Mouse (Mus musculus): Measurements from ENCODE around the gene Lhpp. TPM values are rescaled to one million over a fixed set of nuclear protein-coding genes. Genes with fewer than 3 reads are reported as not detected.

The Lhpp gene
- total RNA-seq, 2 experiments from 2014 or later: 37.9 to 38.6 TPM

DNA sequence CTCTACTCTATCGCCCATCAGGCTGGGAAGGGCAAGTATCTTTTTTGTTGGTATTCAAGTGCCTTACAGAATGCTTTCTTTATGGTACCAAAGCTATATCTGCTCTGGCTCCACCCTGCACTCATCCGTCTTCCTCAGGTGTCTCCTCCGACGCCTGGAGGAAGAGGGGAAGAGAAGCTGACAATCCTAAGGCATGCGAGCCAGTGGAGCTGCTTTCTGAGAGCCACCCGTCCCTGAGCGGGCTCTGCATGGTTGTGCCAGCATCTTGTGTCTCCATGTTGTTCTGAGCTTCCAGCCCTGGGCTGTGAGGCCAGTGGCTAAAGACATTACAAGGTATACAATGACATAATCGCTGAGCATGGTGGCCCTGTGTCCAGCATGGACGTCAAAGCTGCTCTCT lies 123.8 kb downstream of the Lhpp start:
- DNase-seq (ENCODE audit: low spot score in 2 of 2): no peak

DNA sequence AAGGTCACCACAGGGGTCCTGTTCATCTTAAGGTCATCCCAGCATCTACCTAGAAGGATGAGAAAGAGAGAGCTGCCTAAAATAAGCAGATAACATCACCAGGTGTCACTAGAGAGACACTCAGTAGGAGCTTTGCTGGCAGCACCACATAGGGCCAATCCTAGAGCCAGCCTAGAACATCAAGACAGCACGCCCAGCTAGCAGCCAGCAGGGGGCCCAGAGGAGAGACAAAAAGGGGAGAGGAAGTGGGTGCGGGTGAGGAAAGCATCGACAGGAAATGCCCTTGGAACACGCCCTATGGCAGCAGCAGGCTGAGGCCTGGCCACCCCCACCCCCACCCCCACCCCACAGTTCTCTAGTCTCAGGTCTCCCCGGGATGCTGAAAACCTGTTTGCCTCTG lies 124.7 kb downstream of the Lhpp start:
- no peak for DNase-seq (ENCODE audit: low spot score in 2 of 2)

DNA sequence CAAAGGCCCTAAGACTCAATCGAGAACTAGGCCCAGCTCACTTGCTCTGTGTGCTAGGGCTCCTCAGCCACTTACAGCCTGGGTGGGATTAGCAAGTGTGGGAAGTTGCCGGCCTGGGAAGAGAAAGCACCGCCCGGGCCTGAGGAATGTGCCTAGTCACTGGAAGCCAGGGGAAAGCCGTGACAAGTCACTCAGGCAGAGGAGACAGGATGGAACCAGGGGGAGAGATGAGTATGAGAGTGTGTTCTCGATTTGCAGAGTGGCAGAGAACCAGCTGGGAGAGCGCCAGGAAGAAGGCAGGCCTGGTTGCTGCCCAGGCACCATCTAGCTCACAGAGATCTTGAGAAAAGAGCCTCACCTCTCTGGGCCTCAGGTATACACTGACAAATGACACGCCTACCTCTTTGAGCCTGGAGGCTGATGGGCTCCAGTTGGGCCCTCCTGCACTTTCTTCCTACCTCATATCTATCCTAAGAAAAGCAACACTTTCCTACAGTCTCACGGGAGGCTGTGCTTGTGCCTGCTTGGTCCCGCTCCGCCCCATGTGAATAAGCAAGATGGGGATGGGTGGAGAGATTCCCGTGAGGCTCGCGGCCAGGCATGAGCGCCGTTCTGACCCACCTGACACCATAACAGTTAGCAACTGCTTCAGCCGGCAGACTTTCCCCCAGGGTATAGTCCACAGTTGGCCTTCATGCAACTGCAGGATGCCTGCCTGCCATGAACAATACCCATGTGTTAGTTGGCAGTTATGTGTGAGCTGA lies 125.8 kb downstream of the Lhpp start:
- peak in 1 of 2 experiments; percentile 47 for DNase-seq (ENCODE audit: low spot score in 2 of 2)

DNA sequence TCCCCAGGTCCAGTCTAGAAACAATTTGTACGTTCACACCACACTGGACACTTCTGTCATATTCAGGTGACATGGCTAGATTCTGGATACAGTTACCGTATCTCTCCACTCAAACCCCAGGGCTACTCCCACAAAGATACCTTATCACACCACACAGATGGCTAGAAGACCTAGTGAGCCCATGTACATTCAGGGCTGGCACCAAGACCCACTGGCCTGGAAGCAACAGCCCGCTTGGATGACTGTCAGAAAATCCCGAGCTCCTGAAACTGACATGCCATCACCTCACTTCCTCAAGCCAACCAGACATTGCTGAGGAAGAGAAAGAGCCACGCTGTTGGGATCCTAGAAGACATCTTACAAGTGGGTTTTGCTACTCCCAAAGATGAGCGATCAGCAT lies 128.4 kb downstream of the Lhpp start:
- no peak for DNase-seq (ENCODE audit: low spot score in 2 of 2)

DNA sequence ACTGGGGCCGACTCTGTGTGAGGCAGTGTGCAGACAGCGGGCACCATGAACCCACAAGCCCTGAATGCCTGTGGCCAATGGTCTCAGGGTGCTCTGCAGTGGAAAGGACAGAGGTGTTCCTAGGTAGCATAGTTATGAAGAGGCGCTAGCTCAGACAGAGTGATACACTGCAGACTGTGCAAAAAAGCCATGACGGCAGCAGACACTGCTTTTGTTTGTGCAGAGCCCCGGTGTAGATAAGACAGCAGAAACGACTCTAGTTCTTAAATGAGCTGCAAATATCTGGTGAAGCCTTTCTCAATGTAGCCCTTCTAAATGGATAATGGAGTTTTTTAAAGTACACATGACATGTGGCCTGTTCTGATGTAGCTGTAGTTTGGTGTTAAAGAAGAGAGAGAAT lies 129.4 kb downstream of the Lhpp start:
- DNase-seq (ENCODE audit: low spot score in 2 of 2): no peak

DNA sequence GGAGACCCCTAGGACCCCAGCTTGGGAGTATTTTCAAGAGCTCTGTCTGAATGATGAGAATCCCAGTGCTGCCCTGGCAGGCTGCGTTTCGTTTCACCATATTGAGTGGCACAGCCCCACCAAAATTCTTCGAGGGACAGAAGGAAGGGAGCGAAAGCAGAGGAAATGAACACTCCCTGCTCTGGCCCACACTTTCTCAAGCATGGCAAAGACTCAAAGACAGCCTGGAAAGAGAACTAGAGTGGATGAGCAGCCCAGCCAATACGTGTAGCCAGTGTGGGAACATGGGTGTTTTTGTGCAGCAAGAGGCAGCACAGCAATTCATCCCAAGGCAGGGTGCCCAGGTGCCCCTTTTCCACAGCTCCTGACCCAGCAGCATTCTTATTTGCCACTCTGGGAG lies 132.5 kb downstream of the Lhpp start:
- no peak for DNase-seq (ENCODE audit: low spot score in 2 of 2)

DNA sequence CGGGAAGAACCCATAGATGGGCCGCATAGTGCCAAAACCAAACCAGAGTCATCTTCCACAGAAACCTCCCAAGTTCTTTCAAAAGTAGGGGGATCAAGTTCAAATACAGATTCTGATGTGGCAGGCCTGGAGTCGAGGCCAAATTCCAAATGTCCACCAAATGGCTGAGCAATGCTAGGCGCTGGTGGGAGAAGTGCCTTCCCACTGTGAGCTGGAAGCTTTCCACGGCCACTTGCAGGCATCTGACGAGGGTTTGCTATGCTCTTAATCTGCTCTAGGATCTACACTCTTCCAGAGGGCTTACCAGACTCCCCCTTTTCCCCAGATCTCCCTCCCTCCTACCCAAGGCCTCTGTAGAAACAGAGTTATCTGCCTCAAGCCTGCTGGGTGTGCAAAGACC lies 136.7 kb downstream of the Lhpp start:
- no peak for DNase-seq (ENCODE audit: low spot score in 2 of 2)

DNA sequence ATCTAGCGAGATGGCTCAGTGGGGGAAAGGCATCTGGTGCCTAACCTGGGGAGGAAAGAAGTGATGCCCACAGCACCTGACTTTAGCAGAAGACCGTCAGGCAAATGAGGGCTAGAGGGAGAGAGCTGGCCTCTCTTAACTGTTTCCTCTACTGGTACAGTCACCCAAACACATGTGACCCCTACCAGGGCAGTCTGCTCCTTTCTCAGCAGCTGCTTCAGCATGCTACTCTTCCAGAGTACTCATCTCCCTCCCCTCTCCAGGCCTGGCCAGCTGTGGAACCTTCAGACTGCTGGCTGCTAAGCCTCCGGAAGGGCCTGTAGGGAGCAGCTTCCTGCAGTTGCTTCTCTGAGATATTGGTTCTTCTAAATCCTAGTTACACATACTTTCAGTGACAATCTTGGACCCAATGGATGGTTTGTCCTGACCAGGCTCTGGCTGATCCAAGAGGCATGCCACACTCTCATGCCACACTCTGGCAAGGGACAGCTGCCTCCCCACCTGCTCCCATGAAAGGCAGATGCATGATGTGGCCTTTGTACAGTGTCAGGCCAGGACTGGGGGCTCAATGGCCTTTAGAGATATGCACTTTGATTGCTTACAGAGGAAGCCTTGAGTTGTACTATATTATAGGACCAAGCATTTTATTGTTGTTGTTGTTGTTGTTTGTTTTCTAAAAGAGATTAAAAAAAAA lies 137.8 kb downstream of the Lhpp start:
- DNase-seq (ENCODE audit: low spot score in 2 of 2): no peak

DNA sequence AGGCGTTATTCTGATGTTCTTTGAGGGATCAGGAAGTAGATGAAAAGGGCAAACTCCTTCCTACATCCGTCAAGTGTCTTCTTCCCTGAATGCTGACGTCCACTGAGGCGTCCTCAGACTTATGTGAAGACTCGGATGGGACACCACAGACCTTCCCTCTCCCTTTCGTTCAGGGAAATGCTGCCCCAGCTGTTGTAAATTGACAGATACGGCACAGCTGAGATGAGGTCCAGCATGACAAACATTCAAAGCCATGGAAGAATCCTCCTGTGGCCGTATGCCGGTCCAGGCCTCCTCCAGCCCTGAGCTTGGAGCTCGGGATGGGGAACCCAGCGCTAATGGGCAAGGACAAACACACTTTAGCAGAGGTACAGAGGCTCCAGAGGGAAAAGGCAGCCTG lies 139.1 kb downstream of the Lhpp start:
- no peak for DNase-seq (ENCODE audit: low spot score in 2 of 2)

DNA sequence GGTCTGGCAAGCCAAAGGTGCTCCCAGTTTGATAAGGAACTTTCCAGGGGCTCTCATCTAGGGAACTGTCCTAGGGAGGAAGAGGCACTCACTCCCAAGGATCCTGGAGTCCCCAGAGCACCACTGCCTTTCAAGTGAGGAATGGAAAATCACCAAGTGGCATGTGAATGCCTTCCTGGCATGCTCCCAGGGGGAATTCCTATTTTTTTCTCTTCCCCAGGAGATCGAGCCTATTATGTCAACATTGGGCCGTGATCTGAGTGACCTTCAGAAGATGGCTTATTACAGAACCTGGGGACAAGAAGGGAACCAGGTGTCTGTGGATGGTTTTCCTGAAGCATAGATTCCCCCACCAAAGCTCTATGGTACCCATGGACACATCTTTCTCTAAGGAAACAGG lies 141.3 kb downstream of the Lhpp start:
- DNase-seq (ENCODE audit: low spot score in 2 of 2): no peak

DNA sequence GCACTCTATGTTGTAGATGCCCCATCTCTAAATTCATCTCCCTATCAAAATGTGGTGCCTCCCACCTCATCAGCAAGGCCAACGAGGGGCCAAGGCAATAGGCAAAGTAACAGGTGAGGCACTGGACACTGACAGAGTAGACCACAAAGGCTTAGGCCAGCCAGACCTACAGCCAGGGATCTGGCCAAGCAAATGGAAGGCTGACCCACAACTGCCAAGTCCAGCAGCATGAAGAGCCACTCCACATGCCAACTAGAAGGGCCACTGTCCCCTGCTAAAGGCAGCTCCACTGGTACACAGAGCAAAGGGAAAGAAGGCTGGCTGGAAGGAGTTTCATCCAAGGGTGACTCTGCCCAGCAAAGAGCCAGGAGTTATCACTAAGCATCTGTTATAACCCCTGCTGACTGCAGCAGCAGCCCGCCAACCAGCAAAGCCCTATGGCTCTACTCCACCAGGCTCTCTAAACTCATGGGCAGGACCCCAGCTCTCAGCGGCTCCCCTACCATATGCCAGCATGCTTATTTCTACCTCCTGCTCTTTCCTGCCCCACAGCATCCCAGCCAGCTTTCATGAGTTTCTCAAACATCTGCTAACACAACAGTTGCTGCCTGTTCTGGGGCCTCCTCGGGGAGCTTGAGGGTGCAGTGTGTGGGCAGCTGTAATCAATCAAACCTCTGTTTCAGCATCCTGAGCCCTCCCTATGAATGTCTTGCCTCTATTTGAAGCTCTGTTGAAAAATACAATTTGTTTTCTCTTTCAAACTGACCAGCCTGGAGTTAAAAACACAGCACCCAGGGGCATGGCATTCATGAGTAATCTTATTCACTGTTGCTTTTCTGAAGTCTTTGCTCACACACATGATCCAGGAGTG lies 143.3 kb downstream of the Lhpp start:
- peak in 1 of 2 experiments; percentile 36 for DNase-seq (ENCODE audit: low spot score in 2 of 2)

DNA sequence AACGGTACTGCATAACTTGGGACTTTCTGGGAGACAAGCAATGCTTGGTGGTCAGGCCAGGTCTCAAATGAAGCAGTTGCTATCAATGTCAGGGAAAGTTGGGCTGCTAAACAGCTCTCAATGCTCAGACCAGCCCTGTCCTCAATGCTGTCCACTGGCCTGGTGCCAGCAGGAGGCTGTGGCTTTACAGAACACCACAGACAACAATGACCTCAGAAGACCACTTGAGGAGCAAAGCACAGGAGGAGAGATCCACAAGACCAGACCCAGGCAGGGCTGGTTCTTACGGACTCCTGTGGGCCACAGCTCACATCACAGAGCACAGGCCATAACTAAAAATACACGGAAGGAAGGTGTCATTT lies 143.9 kb downstream of the Lhpp start:
- DNase-seq (ENCODE audit: low spot score in 2 of 2): no peak

Other genes with a start within 250 kb of the Lhpp start
- 10 to 100 TPM; 69.3 to 72.7 TPM for gene Oat, start 34.2 kb upstream of the Lhpp start, total RNA-seq (2021)
- not detected for gene Nkx1-2, start 11.0 kb upstream of the Lhpp start, total RNA-seq (2021)
- 10 to 100 TPM; 17.1 to 17.2 TPM for gene Fam53b, start 203.2 kb downstream of the Lhpp start, total RNA-seq (2021)
- 10 to 100 TPM; 37.9 to 42.1 TPM for gene Eef1akmt2, start 242.0 kb downstream of the Lhpp start, total RNA-seq (2021)
- 10 to 100 TPM; 28.2 to 31.6 TPM for gene Abraxas2, start 248.6 kb downstream of the Lhpp start, total RNA-seq (2021)